Mouse (Mus musculus) erythroblast, embryonic 14.5 days (primary cell): ENCODE results near the gene Hdgfl3.

Source experiments
- GATA1 ChIP-seq: IDR thresholded peaks from 2 replicates; pipeline ENCODE4 v1.6.1; 2012; ENCODE audit warnings: low read length, inconsistent platforms, mixed read lengths
- TAL1 ChIP-seq: IDR thresholded peaks from 3 replicates; pipeline ENCODE4 v1.6.1; 2012; ENCODE audit warnings: low read length, inconsistent platforms, mixed read lengths

- TF ChIP-seq TAL1 (no peak), GATA1 (no peak)
These were observed 12.8 kb downstream of the Hdgfl3 start for GRCm38 (mm10) chr7:81921379-81921952.
